Mouse (Mus musculus) frontal cortex, postnatal 25 days (tissue): ENCODE results near the gene Gm10306.

ENCODE experiments used
- DNase-seq, 2 experiments: peaks; one replicate each; pipeline ENCODE4 v3.0.0; 2022; ENCODE audit warnings: low spot score in 2 of 2

Gm10306 gene

GRCm38 (mm10) chr4:94605591-94605990 is 49.2 kb downstream of the Gm10306 start:
- DNase-seq: no peak
